10 mouse cellular contexts compared by ENCODE assay signal in the genomic region with DNA sequence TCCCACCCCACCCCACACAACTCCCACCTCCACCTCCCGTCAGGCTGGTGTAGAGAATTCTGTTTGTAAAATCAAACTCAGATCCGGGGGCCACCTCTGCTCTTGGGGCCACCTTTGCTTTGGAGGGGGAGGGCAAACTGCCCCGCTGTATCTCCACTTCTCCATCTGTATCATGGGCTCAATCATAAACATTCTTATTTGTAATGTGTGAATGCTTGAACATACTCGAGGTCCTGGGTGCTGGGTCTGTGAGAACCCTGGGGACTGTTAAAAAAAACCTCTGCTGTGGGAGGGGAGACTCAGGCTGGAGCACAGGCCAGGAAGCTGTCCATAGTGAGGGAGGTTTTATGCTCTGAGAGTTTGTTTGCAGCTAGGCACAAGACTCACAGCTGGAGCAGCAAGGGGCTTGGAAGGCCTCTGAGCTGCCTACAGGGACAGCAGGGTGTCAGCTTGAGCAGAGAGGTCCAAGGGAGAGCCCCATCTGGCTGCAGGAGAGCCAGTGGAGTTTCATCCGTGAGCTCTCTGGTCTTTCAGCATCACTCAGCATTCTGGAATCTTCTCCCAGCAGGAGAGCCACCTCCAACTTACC. TPM values are rescaled to one million over a fixed set of nuclear protein-coding genes. Genes with fewer than 3 reads are reported as not detected.
DNase-seq lines count a peak whose midpoint lies in the region; ATAC-seq and TF ChIP-seq lines count a peak whose summit lies in the region.
"Had no signal": no experiment of that assay in that cellular context is flagged by ENCODE, and none has a peak within 500 bp of the region (broad histone marks: within the 10 kb centered on the region; RNA-seq: fewer than 3 reads in every experiment).

No protein-coding gene starts in this region.

- no peak for TF ChIP-seq CTCF in kidney, adult 2 months (conservative IDR thresholded peaks at IDR 0.05; ENCODE audit: insufficient read depth, insufficient read length, low read depth, low read length)
- TF ChIP-seq CTCF in CH12.LX (conservative IDR thresholded peaks at IDR 0.05 in 1 of 2, IDR thresholded peaks at IDR 0.05 in 1 of 2; ENCODE audit: low read depth in 2 of 2, low read length in 2 of 2), result no peak

- 48% methylated on average over 5 of the region's 5 CpGs for WGBS in kidney, adult 2 months
- WGBS in limb, embryonic 11.5 days, result 23% methylated on average over 5 of the region's 5 CpGs

- H3K9me3 ChIP-seq in CH12.LX (replicated peaks; ENCODE audit: low read length), result no peaks in the 10 kb centered on the region
- no peaks in the 10 kb centered on the region for H3K9me3 ChIP-seq in limb, embryonic 11.5 days (ENCODE audit: control insufficient read depth, low read length)
- H3K9me3 ChIP-seq: G1E; neural tube, embryonic 13.5 days had no signal

- intact Hi-C loops in left cerebral cortex, postnatal 25 days (cut with DNase I), result no loop called here

- H3K4me3 ChIP-seq in kidney, adult 2 months (ENCODE audit: insufficient read depth, low read depth, low read length), result no peak overlapping the region
- no peak overlapping the region for H3K4me3 ChIP-seq in CH12.LX (replicated peaks in 1 of 3; ENCODE audit: low read depth in 2 of 3, low read length in 2 of 3, poor library complexity in 1 of 3)
- H3K4me3 ChIP-seq in limb, embryonic 11.5 days (ENCODE audit: low read depth, low read length), result no peak overlapping the region
- H3K4me3 ChIP-seq: neural tube, embryonic 13.5 days had no signal

- no peaks in the 10 kb centered on the region for H3K36me3 ChIP-seq in kidney, adult 2 months (ENCODE audit: control insufficient read depth, insufficient read depth, low read length)
- peaks cover 15 to 25% of the 10 kb centered on the region in 2 experiments for H3K36me3 ChIP-seq in CH12.LX (replicated peaks in 1 of 2; ENCODE audit: control insufficient read depth in 1 of 2, insufficient read depth in 1 of 2, low read length in 1 of 2)
- H3K36me3 ChIP-seq in limb, embryonic 11.5 days (ENCODE audit: control insufficient read depth, insufficient read depth, low read length), result no peaks in the 10 kb centered on the region
- H3K36me3 ChIP-seq: G1E; neural tube, embryonic 13.5 days had no signal

- no peaks in the 10 kb centered on the region for H3K79me2 ChIP-seq in CH12.LX (replicated peaks; ENCODE audit: control insufficient read depth, extremely low read depth, insufficient read depth, poor library complexity, severe bottlenecking)

- no peak for TF ChIP-seq RAD21 in CH12.LX (IDR thresholded peaks at IDR 0.05; ENCODE audit: low read depth, low read length)

- no peaks in the 10 kb centered on the region for H3K27me3 ChIP-seq in kidney, adult 2 months (replicated peaks; ENCODE audit: control insufficient read depth, insufficient read depth, low read length)
- H3K27me3 ChIP-seq in CH12.LX (replicated peaks), result no peaks in the 10 kb centered on the region
- H3K27me3 ChIP-seq in limb, embryonic 11.5 days (ENCODE audit: control insufficient read depth, insufficient read depth, low read length), result no peaks in the 10 kb centered on the region
- H3K27me3 ChIP-seq: neural tube, embryonic 13.5 days had no signal

- H3K4me2 ChIP-seq in CH12.LX (ENCODE audit: insufficient read depth, low read depth, poor library complexity, severe bottlenecking), result no peak overlapping the region
- H3K4me2 ChIP-seq in limb, embryonic 11.5 days (ENCODE audit: low read depth, severe bottlenecking), result no peak overlapping the region
- H3K4me2 ChIP-seq: neural tube, embryonic 13.5 days had no signal

- no peak for TF ChIP-seq EP300 in CH12.LX (IDR thresholded peaks at IDR 0.05; ENCODE audit: low read length)

- no peak for TF ChIP-seq POLR2A in kidney, adult 2 months (IDR thresholded peaks at IDR 0.05; ENCODE audit: low read depth, low read length)
- TF ChIP-seq POLR2A in CH12.LX (IDR thresholded peaks at IDR 0.05; ENCODE audit: low read depth, low read length), result no peak

- 0 out of 2 replicates have a peak, but pooled peaks cover 2% of the 10 kb centered on the region for H3K4me1 ChIP-seq in kidney, adult 2 months (ENCODE audit: control insufficient read depth, insufficient read depth, low read length)
- peaks cover 4 to 25% of the 10 kb centered on the region in 2 experiments for H3K4me1 ChIP-seq in CH12.LX (ENCODE audit: control insufficient read depth in 1 of 2, insufficient read depth in 2 of 2)
- H3K4me1 ChIP-seq in limb, embryonic 11.5 days (ENCODE audit: control insufficient read depth, insufficient read depth, low read length), result peaks cover 14% of the 10 kb centered on the region

- dilution Hi-C loops in CH12.LX (cut with MboI; ENCODE audit: extremely low pct_ligation_motif_present, extremely low pct_unique_long_range_greater_than_20kb, low sequenced_read_pairs), result no loop called here

- H3K9ac ChIP-seq in CH12.LX (ENCODE audit: insufficient read depth, low read depth), result no peak overlapping the region
- no peak overlapping the region for H3K9ac ChIP-seq in limb, embryonic 11.5 days (ENCODE audit: low read length)
- H3K9ac ChIP-seq: neural tube, embryonic 13.5 days had no signal

- ATAC-seq in limb, embryonic 11.5 days (ENCODE audit: insufficient number of reproducible peaks, low FRiP score, low TSS enrichment, low read depth), result no peak

- in situ Hi-C loops in CH12.LX (cut with MboI; ENCODE audit: low pct_ligation_motif_present, low pct_unique_long_range_greater_than_20kb, low sequenced_read_pairs), result no loop called here

- no peak for DNase-seq in kidney, adult 2 months
- no peak for DNase-seq in kidney, adult 11 months
- no peak for DNase-seq in CH12.LX (ENCODE audit: extremely low read depth)
- peak; percentile 64 for DNase-seq in gastrocnemius, postnatal 25 days
- DNase-seq in limb, embryonic 11.5 days (ENCODE audit: low spot score), result no peak
- no peak for DNase-seq in spleen, postnatal 36 days (ENCODE audit: low spot score in 2 of 2)
- DNase-seq in right cerebral cortex, adult 2 months (ENCODE audit: low spot score in 2 of 2), result no peak
- no peak for DNase-seq in left cerebral cortex, postnatal 25 days (ENCODE audit: low spot score in 2 of 2)

- peak overlapping the region; percentile 73 for H3K27ac ChIP-seq in kidney, adult 2 months (ENCODE audit: insufficient read depth, low read depth, low read length)
- no peak overlapping the region for H3K27ac ChIP-seq in CH12.LX (ENCODE audit: insufficient read depth, low read depth)
- 0 out of 2 replicates have a peak overlapping the region, but pooled peaks have one; percentile 10 for H3K27ac ChIP-seq in limb, embryonic 11.5 days (replicated peaks; ENCODE audit: low read depth, low read length)

TF ChIP-seq in CH12.LX, 34 proteins besides CTCF, POLR2A, EP300 and RAD21:
- TF ChIP-seq POLR2AphosphoS2 (IDR thresholded peaks at IDR 0.05; ENCODE audit: low read depth, low read length) (no peak), ZNF384 (IDR thresholded peaks at IDR 0.05; ENCODE audit: low read depth, low read length) (peak; percentile 20; the same call in 1 of the 2 replicates)

RNA-seq across cellular contexts. Expression of a gene that starts 15.7 kb away (rescaled TPM):
- 22.1 and 24.7 TPM in 2 replicates for polyA plus RNA-seq in kidney, adult 2 months (2012; rRNA removed)
- total RNA-seq in CH12.LX (2012; rRNA removed), result 5.3 and 5.4 TPM in 2 replicates
- total RNA-seq in CH12.LX (2014; rRNA removed), result 1.6 and 2.3 TPM in 2 replicates
- 18.0 and 23.7 TPM in 2 replicates for polyA plus RNA-seq in CH12.LX (2012; ENCODE audit: insufficient read length, low read depth)
- 1 to 10 TPM; 4.9 to 5.0 TPM for total RNA-seq in gastrocnemius, postnatal 25 days (2021)
- polyA plus RNA-seq in limb, embryonic 11.5 days (2014; fragmentation: Nextera tagmentation; extraction: Ambion mirVana), result 2.4 and 3.4 TPM in 2 replicates
- total RNA-seq in left cerebral cortex, postnatal 25 days (2021), result 1 to 10 TPM; 7.0 to 7.2 TPM
- polyA plus RNA-seq: G1E had no signal
